Mouse (Mus musculus) frontal cortex, postnatal 14 days (tissue): ENCODE measurements around the gene Cd300lf.

Experiments used
- DNase-seq, 2 experiments: peaks; one replicate each; pipeline ENCODE4 v3.0.0; 2022; ENCODE audit warnings: low spot score in 2 of 2

The Cd300lf gene

GRCm38 (mm10) chr11:115133800-115134199, at the start of gene Cd300lf:
Gene Cd300lf (minus strand): TSS chr11:115133992.
- no peak for DNase-seq

GRCm38 (mm10) chr11:115181913-115182638, 48.3 kb upstream of the Cd300lf start:
- DNase-seq = peak in 1 of 2 experiments; percentile 74

- DNase-seq = no peak
These were observed 46.1 kb upstream of the Cd300lf start for GRCm38 (mm10) chr11:115179881-115180280.

GRCm38 (mm10) chr11:115179191-115179590, 45.4 kb upstream of the Cd300lf start:
- no peak for DNase-seq

GRCm38 (mm10) chr11:115178766-115179165, 45.0 kb upstream of the Cd300lf start:
- no peak for DNase-seq

- DNase-seq = no peak
These were observed 43.9 kb upstream of the Cd300lf start for GRCm38 (mm10) chr11:115177559-115178195.

GRCm38 (mm10) chr11:115176399-115177190, 42.8 kb upstream of the Cd300lf start:
- DNase-seq = no peak

- no peak for DNase-seq
These were observed 40.0 kb upstream of the Cd300lf start for GRCm38 (mm10) chr11:115173549-115174339.

- DNase-seq = no peak
These were observed 39.1 kb upstream of the Cd300lf start for GRCm38 (mm10) chr11:115172825-115173287.

GRCm38 (mm10) chr11:115171125-115171524, 37.3 kb upstream of the Cd300lf start:
- no peak for DNase-seq

- no peak for DNase-seq
These were observed 35.6 kb upstream of the Cd300lf start for GRCm38 (mm10) chr11:115169430-115169829.

- DNase-seq = no peak
These were observed 33.9 kb upstream of the Cd300lf start for GRCm38 (mm10) chr11:115167631-115168249.

- no peak for DNase-seq
These were observed 33.0 kb upstream of the Cd300lf start for GRCm38 (mm10) chr11:115166776-115167175.

GRCm38 (mm10) chr11:115164976-115165374, 31.2 kb upstream of the Cd300lf start:
- DNase-seq = no peak

GRCm38 (mm10) chr11:115164341-115164975, 30.7 kb upstream of the Cd300lf start:
- DNase-seq = no peak

GRCm38 (mm10) chr11:115163568-115164150, 29.9 kb upstream of the Cd300lf start:
- no peak for DNase-seq

- DNase-seq = peak; percentile 90
These were observed 29.2 kb upstream of the Cd300lf start, which contains the start of gene Slc9a3r1 for GRCm38 (mm10) chr11:115162832-115163480. Gene Slc9a3r1 (plus strand): TSS chr11:115163341.

GRCm38 (mm10) chr11:115162205-115162601, 28.4 kb upstream of the Cd300lf start:
- DNase-seq = no peak

- no peak for DNase-seq
These were observed 27.9 kb upstream of the Cd300lf start for GRCm38 (mm10) chr11:115161578-115162204.
